Mouse (Mus musculus) T-helper 2 cell (primary cell): ENCODE measurements around the gene Chchd10.

ENCODE experiments used
- in situ Hi-C: fragments of 300-600 bp; cut with MboI, MseI; formaldehyde crosslinking; loops from one replicate; pipeline ENCODE4 v1.15.1; 2025; ENCODE audit warnings: high pct_unique_total_duplicates

Chchd10 gene

GRCm38 (mm10) chr10:75932891-75933290 is at the start of gene Chchd10:
Gene Chchd10, plus strand, starts transcription at chr10:75933130.
- in situ Hi-C loops = no loop called here

DNA sequence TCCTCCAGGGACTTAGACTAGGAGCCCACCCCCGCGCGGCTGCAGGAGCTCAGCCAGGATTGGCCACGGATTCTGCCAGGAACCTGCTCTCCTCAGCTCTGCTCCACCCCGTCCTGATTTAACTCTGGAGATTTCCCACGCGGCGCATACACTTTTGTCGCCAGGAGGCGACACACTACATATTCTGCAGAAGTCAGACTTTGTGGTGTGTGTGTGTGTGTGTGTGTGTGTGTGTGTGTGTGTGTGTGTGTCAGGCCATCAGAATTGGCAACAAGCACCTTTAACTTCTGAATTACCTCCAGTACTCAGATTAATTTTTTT is 49.7 kb upstream of the Chchd10 start:
- in situ Hi-C loops = no loop called here

DNA sequence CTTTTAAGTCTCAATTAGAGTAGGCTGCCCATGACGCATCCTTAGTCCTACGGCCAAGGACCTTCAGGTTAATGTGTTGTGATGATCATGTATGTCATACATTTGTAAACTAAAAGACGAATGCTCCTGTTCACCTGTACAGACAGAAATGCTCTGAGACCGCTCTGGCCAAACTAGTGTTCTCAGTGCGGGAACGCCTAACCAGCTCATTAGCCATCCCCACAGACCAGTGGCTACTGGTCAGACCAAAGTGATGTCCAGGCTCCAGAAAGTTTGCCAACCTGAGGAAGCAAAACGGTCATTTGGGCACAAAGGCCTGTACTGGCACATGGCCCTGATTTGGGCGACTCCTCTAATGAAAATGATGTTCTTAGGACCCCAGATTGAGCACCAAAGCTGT is 48.2 kb upstream of the Chchd10 start:
- in situ Hi-C loops = loop anchor here (5.0 kb wide), 1 partner anchor 68 kb away; the partner anchor contains the start of gene Gm5134

DNA sequence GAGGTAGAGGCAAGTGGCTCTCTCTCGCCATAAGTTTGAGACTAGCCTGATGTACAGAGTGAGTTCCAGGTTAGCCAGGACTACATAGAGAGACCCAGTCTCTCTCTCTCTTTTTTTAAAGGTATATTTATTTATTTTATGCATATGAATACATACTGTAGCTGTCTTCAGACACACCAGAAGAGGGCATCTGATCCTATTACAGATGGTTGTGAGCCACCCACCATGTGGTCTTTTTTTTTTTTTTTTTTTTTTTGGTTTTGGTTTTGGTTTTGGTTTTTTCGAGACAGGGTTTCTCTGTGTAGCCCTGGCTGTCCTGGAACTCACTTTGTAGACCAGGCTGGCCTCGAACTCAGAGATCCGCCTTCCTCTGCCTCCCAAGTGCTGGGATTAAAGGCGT is 45.4 kb upstream of the Chchd10 start:
- in situ Hi-C loops = loop anchor here (5.0 kb wide), 1 partner anchor 65 kb away; the partner anchor contains the start of gene Gm5134

- in situ Hi-C loops = loop anchor here (5.0 kb wide), 1 partner anchor 63 kb away; the partner anchor contains the start of gene Gm5134
Measured at GRCm38 (mm10) chr10:75889406-75890153, 43.4 kb upstream of the Chchd10 start.

DNA sequence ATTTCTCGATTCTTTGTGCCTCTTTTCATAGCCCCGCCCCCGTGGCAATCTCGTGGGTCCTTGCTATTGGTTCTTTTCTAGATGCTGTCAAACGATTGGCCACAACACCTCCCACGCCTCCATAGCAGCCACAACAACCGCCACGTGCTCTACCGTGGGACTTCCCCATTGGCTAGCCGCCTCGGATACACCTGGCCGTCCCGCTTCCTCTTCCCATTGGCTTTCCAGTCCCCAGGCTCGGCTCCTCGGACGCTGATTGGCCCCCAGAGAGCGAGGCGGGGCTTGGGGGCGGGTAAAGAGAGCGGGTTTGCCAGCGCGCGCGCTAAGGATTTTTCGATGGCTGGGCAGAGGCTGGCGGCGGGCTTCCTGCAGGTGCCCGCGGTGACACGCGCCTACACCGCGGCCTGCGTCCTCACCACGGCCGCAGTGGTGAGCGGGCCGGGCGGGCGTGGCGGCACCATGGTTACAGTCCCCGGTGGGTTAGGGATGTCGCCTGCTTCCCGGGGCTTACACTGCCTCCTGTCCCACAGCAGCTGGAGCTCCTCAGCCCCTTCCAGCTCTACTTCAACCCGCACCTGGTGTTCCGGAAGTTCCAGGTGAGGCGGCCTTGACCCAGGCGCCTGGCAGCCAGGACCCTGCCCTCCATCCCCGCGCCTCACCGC is 39.7 kb upstream of the Chchd10 start, which contains the start of gene Derl3:
Gene Derl3 (plus strand): TSS at position 325 of the 662 bp plus-strand sequence.
- in situ Hi-C loops = no loop called here

DNA sequence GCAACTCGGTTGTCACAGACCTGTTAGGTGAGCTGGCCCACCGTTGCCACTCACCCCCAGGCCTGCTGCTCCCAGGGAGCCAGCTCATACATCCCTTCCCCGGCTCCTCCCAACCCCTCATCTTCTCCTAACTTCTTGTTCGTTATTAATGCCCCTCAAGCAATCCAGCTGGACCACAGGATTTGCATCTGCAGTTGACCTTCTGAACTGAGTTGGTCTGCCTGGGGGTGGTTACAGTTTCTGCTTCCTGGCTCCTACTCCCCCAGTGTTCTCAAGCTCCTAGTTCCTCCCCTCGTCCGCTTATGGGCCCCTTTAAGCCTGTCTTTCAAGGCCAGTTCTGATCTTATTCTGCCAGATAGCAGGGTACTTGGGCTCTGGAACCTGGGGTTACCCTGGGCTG is 38.3 kb upstream of the Chchd10 start:
- in situ Hi-C loops = no loop called here

DNA sequence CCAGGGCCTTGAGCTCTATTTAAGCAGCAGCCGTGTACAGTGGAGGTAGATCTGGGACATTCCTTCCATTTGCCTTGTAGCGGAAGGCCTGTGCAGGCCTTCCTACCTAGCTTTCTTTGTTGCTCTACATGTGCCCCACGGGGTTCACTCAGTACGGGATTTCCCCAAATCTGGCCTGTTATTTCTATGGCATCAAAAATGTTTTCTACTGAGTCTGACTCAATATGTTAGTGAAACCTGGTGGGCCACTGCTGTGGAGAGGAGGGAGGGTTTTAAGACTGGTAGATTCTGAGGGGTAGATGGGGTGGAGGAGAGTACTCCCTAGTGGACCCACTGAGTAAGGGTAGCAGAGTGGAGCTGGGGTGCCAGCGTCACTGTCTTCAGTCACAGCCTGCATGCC is 37.2 kb upstream of the Chchd10 start:
- in situ Hi-C loops = no loop called here

DNA sequence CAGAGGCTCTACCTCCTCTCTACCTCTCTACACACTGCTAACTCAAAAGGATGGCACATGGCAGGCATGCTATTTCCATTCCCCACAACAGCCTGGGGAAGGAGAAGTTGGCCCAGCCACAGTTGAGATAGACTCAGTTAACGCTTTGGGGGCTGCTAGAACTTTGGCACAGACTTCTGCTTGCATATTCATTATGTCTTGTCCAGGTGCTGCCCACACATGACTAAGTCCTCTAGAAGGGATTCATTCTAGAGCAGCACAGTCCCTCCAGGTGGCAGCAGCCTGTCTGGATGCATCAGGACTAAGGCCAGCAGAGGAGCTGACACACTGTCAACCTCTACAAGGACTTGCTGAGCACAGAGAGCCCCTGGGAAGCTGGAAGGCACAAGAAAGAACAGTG is 36.7 kb upstream of the Chchd10 start:
- in situ Hi-C loops = no loop called here

- in situ Hi-C loops = no loop called here
Measured at GRCm38 (mm10) chr10:75897373-75897772, 35.6 kb upstream of the Chchd10 start.

- in situ Hi-C loops = no loop called here
Measured at GRCm38 (mm10) chr10:75898039-75898564, 34.8 kb upstream of the Chchd10 start.

- in situ Hi-C loops = no loop called here
Measured at GRCm38 (mm10) chr10:75898846-75899245, 34.1 kb upstream of the Chchd10 start.

DNA sequence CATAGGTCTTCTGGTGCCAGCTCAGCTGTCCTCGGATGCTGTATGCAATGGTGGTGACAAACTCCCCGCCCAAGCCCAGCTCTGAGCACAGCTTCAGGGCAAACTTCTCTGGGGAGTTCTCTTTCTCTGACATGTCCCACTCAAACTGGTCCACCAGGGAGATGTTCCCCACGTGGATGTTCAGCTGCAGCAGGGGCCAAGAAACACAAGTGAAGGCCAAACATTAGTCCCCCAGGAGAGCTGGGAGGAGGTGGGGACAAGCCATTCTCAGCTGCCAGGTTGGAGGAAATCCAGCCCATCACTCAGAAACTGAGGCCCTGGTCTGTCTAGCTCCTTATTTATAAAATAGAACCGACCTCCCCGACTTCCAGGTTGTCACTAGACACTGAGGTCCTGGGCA is 28.5 kb upstream of the Chchd10 start:
- in situ Hi-C loops = no loop called here

GRCm38 (mm10) chr10:75906882-75907281 is 26.0 kb upstream of the Chchd10 start:
- in situ Hi-C loops = no loop called here

- in situ Hi-C loops = no loop called here
Measured at GRCm38 (mm10) chr10:75910698-75911097, 22.2 kb upstream of the Chchd10 start.

DNA sequence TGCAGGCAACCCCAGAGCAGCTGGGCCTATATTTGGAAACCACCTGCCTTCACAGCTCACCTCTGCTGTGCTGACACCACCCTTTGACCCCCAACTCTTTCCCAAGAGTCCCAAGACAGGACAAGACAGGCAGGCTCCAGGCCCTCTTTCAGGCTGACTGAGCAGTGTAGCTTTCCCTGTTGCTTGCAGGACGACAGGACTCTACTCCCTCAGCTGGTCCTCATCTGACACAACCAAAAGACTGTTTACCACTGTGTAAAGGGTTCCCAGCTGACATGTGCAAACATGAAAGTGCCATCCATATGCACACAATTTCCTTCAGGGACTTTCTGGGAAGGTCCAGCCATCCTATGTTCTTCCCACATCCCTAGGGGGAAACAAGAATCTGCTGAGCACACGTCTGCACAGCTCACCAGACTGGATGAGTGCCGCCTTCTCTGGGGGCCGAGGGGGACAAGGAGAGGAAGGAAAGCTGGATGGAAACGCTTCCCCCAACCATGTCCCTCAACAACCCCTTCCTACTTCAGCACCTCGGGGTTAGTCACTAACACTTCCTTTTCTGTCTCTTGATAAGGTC is 19.8 kb upstream of the Chchd10 start:
- in situ Hi-C loops = no loop called here

GRCm38 (mm10) chr10:75915557-75915956 is 17.4 kb upstream of the Chchd10 start:
- in situ Hi-C loops = no loop called here

- in situ Hi-C loops = no loop called here
Measured at GRCm38 (mm10) chr10:75916840-75917239, 16.1 kb upstream of the Chchd10 start.

- in situ Hi-C loops = no loop called here
Measured at GRCm38 (mm10) chr10:75919026-75919425, 13.9 kb upstream of the Chchd10 start.

- in situ Hi-C loops = no loop called here
Measured at GRCm38 (mm10) chr10:75921026-75921725, 11.8 kb upstream of the Chchd10 start, which contains the start of gene Smarcb1. Gene Smarcb1, minus strand, starts transcription at chr10:75921617.

- in situ Hi-C loops = no loop called here
Measured at GRCm38 (mm10) chr10:75921726-75922560, 11.0 kb upstream of the Chchd10 start.
